Mouse (Mus musculus): ENCODE data around the gene Col5a2. TPM values are rescaled to one million over a fixed set of nuclear protein-coding genes. Genes with fewer than 3 reads are reported as not detected.

Col5a2 gene
- total RNA-seq, 1 experiment, result 40.3 TPM

GRCm38 (mm10) chr1:45358020-45358419 is 145.1 kb downstream of the Col5a2 start:
- in situ Hi-C loops (cut with MboI; ENCODE audit: low sequenced_read_pairs in 2 of 2, unreplicated experiment in 2 of 2), result no loop called here

GRCm38 (mm10) chr1:45355944-45356343 is 147.1 kb downstream of the Col5a2 start:
- Histone ChIP-seq H3K36me3 (ENCODE audit: control insufficient read depth, insufficient read depth, low read length, poor library complexity, severe bottlenecking) (no peaks in the 10 kb centered on the region), H3K4me1 (ENCODE audit: control insufficient read depth in 2 of 2, insufficient read depth in 2 of 2, low read length in 2 of 2, poor library complexity in 1 of 2) (peaks cover 3 to 18% of the 10 kb centered on the region in 2 experiments), H3K27ac (ENCODE audit: insufficient read depth, low read depth, low read length, poor library complexity, severe bottlenecking) (no peak overlapping the region), H3K9ac (ENCODE audit: insufficient read depth, low read depth, low read length, poor library complexity, severe bottlenecking) (no peak overlapping the region), H3K9me3 (ENCODE audit: control insufficient read depth, insufficient read depth, low read depth, low read length) (no peaks in the 10 kb centered on the region), H3K4me3 (ENCODE audit: insufficient read depth in 1 of 2, low read depth in 1 of 2, low read length in 2 of 2, poor library complexity in 1 of 2, severe bottlenecking in 1 of 2) (no peak overlapping the region)
- in situ Hi-C loops (cut with MboI; ENCODE audit: low sequenced_read_pairs in 2 of 2, unreplicated experiment in 2 of 2), result no loop called here
- DNase-seq (ENCODE audit: low read depth, low spot score), result no peak
- TF ChIP-seq HCFC1 (IDR thresholded peaks at IDR 0.05; ENCODE audit: borderline replicate concordance, insufficient read depth, low read length) (no peak), CHD2 (IDR thresholded peaks at IDR 0.05; ENCODE audit: low read depth, low read length) (no peak), ZC3H11A (IDR thresholded peaks at IDR 0.05; ENCODE audit: borderline replicate concordance, low read depth, low read length) (no peak), ZNF384 (IDR thresholded peaks at IDR 0.05; ENCODE audit: low read depth, low read length) (no peak), MAFK (IDR thresholded peaks at IDR 0.05; ENCODE audit: insufficient read depth, low read depth, low read length) (no peak)

More at GRCm38 (mm10) chr1:45358020-45358419, 145.1 kb downstream of the Col5a2 start:
- no peak overlapping the region; the same call in 1 of the 2 replicates for H3K27ac ChIP-seq (ENCODE audit: insufficient read depth, low read depth, low read length, poor library complexity, severe bottlenecking)
- H3K9ac ChIP-seq (ENCODE audit: insufficient read depth, low read depth, low read length, poor library complexity, severe bottlenecking), result no peak overlapping the region
- H3K36me3 ChIP-seq (ENCODE audit: control insufficient read depth, insufficient read depth, low read length, poor library complexity, severe bottlenecking), result no peaks in the 10 kb centered on the region
- H3K9me3 ChIP-seq (ENCODE audit: control insufficient read depth, insufficient read depth, low read depth, low read length), result no peaks in the 10 kb centered on the region
- H3K4me3 ChIP-seq (ENCODE audit: insufficient read depth in 1 of 2, low read depth in 1 of 2, low read length in 2 of 2, poor library complexity in 1 of 2, severe bottlenecking in 1 of 2), result no peak overlapping the region
- peak; percentile 66 for DNase-seq (ENCODE audit: low read depth, low spot score)
- no peak for TF ChIP-seq HCFC1 (IDR thresholded peaks at IDR 0.05; ENCODE audit: borderline replicate concordance, insufficient read depth, low read length)
- TF ChIP-seq ZC3H11A (IDR thresholded peaks at IDR 0.05; ENCODE audit: borderline replicate concordance, low read depth, low read length), result no peak
- TF ChIP-seq CHD2 (IDR thresholded peaks at IDR 0.05; ENCODE audit: low read depth, low read length), result peak; percentile 71
- TF ChIP-seq MAFK (IDR thresholded peaks at IDR 0.05; ENCODE audit: insufficient read depth, low read depth, low read length), result no peak
- peaks cover 3 to 18% of the 10 kb centered on the region in 2 experiments for H3K4me1 ChIP-seq (ENCODE audit: control insufficient read depth in 2 of 2, insufficient read depth in 2 of 2, low read length in 2 of 2, poor library complexity in 1 of 2)

- DNase-seq (ENCODE audit: low read depth, low spot score), result no peak
- in situ Hi-C loops (cut with MboI; ENCODE audit: low sequenced_read_pairs in 2 of 2, unreplicated experiment in 2 of 2), result no loop called here
These were observed 173.9 kb downstream of the Col5a2 start for GRCm38 (mm10) chr1:45329149-45329548.

More at GRCm38 (mm10) chr1:45329149-45329548, 173.9 kb downstream of the Col5a2 start:
- H3K9ac ChIP-seq (ENCODE audit: insufficient read depth, low read depth, low read length, poor library complexity, severe bottlenecking), result no peak overlapping the region
- H3K27ac ChIP-seq (ENCODE audit: insufficient read depth, low read depth, low read length, poor library complexity, severe bottlenecking), result no peak overlapping the region
- no peaks in the 10 kb centered on the region for H3K9me3 ChIP-seq (ENCODE audit: control insufficient read depth, insufficient read depth, low read depth, low read length)
- H3K36me3 ChIP-seq (ENCODE audit: control insufficient read depth, insufficient read depth, low read length, poor library complexity, severe bottlenecking), result no peaks in the 10 kb centered on the region
- no peak overlapping the region for H3K4me3 ChIP-seq (ENCODE audit: insufficient read depth in 1 of 2, low read depth in 1 of 2, low read length in 2 of 2, poor library complexity in 1 of 2, severe bottlenecking in 1 of 2)
- no peaks in the 10 kb centered on the region for H3K4me1 ChIP-seq (ENCODE audit: control insufficient read depth in 2 of 2, insufficient read depth in 2 of 2, low read length in 2 of 2, poor library complexity in 1 of 2)
- TF ChIP-seq ZNF384 (IDR thresholded peaks at IDR 0.05; ENCODE audit: low read depth, low read length) (no peak), MAFK (IDR thresholded peaks at IDR 0.05; ENCODE audit: insufficient read depth, low read depth, low read length) (peak; percentile 76), ZC3H11A (IDR thresholded peaks at IDR 0.05; ENCODE audit: borderline replicate concordance, low read depth, low read length) (no peak), CHD2 (IDR thresholded peaks at IDR 0.05; ENCODE audit: low read depth, low read length) (no peak), HCFC1 (IDR thresholded peaks at IDR 0.05; ENCODE audit: borderline replicate concordance, insufficient read depth, low read length) (no peak)

Other genes starting within 250 kb of the Col5a2 start
- 6.3 and 46.2 TPM in 2 replicates for gene Col3a1, start 191.7 kb downstream of the Col5a2 start, total RNA-seq (2012; rRNA removed)

All from ES-E14 (cell line).